Mouse (Mus musculus) stomach, embryonic 14.5 days (tissue): ENCODE data around the gene Zfp92. TPM values are rescaled to one million over a fixed set of nuclear protein-coding genes. Genes with fewer than 3 reads are reported as not detected.

ENCODE experiments used
- ATAC-seq: fragments of 200-750 bp; cut with Nextera tagmentation; 2 replicates; pipeline ENCODE4 v1.8.0; 2017; ENCODE audit warnings: low read depth, moderate TSS enrichment; ENCODE audit not compliant: insufficient number of reproducible peaks, insufficient read depth, low FRiP score
- H3K27ac ChIP-seq: fragments of 300-500 bp; sonication (generic); 2 replicates; pipeline ENCODE4 v1.5.1; 2014; ENCODE audit warnings: mild to moderate bottlenecking, low read length, moderate library complexity, mixed read lengths
- H3K27me3 ChIP-seq: fragments of 300-500 bp; sonication (generic); 2 replicates; pipeline ENCODE4 v1.6.1; 2014; ENCODE audit warnings: low read length, control low read depth, mixed read lengths; ENCODE audit not compliant: control insufficient read depth, insufficient read depth
- H3K36me3 ChIP-seq: fragments of 300-500 bp; sonication (generic); 2 replicates; pipeline ENCODE4 v1.6.1; 2014; ENCODE audit warnings: mild to moderate bottlenecking, control low read depth, low read length, moderate library complexity, mixed read lengths; ENCODE audit not compliant: control insufficient read depth, insufficient read depth
- H3K4me1 ChIP-seq: fragments of 300-500 bp; sonication (generic); 2 replicates; pipeline ENCODE4 v1.6.1; 2014; ENCODE audit warnings: low read length, control low read depth, mixed read lengths; ENCODE audit not compliant: control insufficient read depth, insufficient read depth
- H3K4me2 ChIP-seq: fragments of 300-500 bp; sonication (generic); replicated peaks from 2 replicates; pipeline ENCODE4 v1.6.1; 2014; ENCODE audit warnings: low read depth, low read length, control low read depth
- H3K4me3 ChIP-seq: fragments of 300-500 bp; sonication (generic); 2 replicates; pipeline ENCODE4 v1.5.1; 2014; ENCODE audit warnings: low read depth, low read length, control low read depth
- H3K9ac ChIP-seq: fragments of 300-500 bp; sonication (generic); replicated peaks from 2 replicates; pipeline ENCODE4 v1.6.1; 2014; ENCODE audit warnings: low read depth, mild to moderate bottlenecking, control low read depth, low read length, moderate library complexity, mixed read lengths
- H3K9me3 ChIP-seq: fragments of 300-500 bp; sonication (generic); 2 replicates; pipeline ENCODE4 v1.6.1; 2016; ENCODE audit warnings: low read depth, low read length, control low read depth; ENCODE audit not compliant: control insufficient read depth
- WGBS: fragments of 180-500 bp; shearing (Covaris S2); extraction: QIAGEN DNeasy Blood & Tissue Kit; methylation state at CpG from one replicate; pipeline ENCODE4 v1.1.7; 2014; 5-methylcytosine and 5-hydroxymethylcytosine counted together
- polyA plus RNA-seq: library from polyadenylated mRNA; unstranded; fragments of >200 nt; fragmentation: Nextera tagmentation; extraction: Ambion mirVana; gene quantifications from 2 replicates; pipeline ENCODE4 v1.2.1, GENCODE M21; 2014

Gene Zfp92
- polyA plus RNA-seq, 1 experiment from 2014 or later = 0.09 TPM

- no peak overlapping the region for H3K9ac ChIP-seq
- no peaks in the 10 kb centered on the region for H3K9me3 ChIP-seq
- 84% methylated on average over 2 of the region's 2 CpGs for WGBS
- H3K4me1 ChIP-seq = 0 out of 2 replicates have a peak, but pooled peaks cover 3% of the 10 kb centered on the region
- H3K27me3 ChIP-seq = no peaks in the 10 kb centered on the region
- H3K4me2 ChIP-seq = no peak overlapping the region
- ATAC-seq = no peak
- no peak overlapping the region for H3K27ac ChIP-seq
- H3K4me3 ChIP-seq = no peak overlapping the region
- no peaks in the 10 kb centered on the region for H3K36me3 ChIP-seq
These were observed 66.6 kb downstream of the Zfp92 start for GRCm38 (mm10) chrX:73477500-73477899.

Other genes with a start within 250 kb of the Zfp92 start
- gene Spin2d, start 234.1 kb upstream of the Zfp92 start, polyA plus RNA-seq = not detected in 2 replicates
- 5.5 and 11.3 TPM in 2 replicates for gene Xlr3b, start 218.9 kb upstream of the Zfp92 start, polyA plus RNA-seq
- gene Xlr4b, start 196.8 kb upstream of the Zfp92 start, polyA plus RNA-seq = 0.17 and 1.1 TPM in 2 replicates
- gene F8a, start 182.8 kb upstream of the Zfp92 start, polyA plus RNA-seq = 12.2 and 12.9 TPM in 2 replicates
- gene Xlr4c, start 168.0 kb upstream of the Zfp92 start, polyA plus RNA-seq = not detected in 2 replicates
- not detected in 2 replicates for gene Xlr3c, start 145.7 kb upstream of the Zfp92 start, polyA plus RNA-seq
- 0.16 TPM in 1 of 2 replicates, not detected in the other for gene Xlr5a, start 118.1 kb upstream of the Zfp92 start, polyA plus RNA-seq
- gene Xlr5c, start 118.1 kb upstream of the Zfp92 start, polyA plus RNA-seq = not detected in 2 replicates
- not detected in 2 replicates for gene Gm45015, start 74.3 kb upstream of the Zfp92 start, polyA plus RNA-seq
- gene Zfp275, start 68.5 kb upstream of the Zfp92 start, polyA plus RNA-seq = 17.4 and 21.2 TPM in 2 replicates
- gene Gm18336, start 12.4 kb upstream of the Zfp92 start, polyA plus RNA-seq = not detected in 2 replicates
- gene Trex2, start 24.2 kb downstream of the Zfp92 start, polyA plus RNA-seq = 0.25 TPM in 1 of 2 replicates, not detected in the other
- 50.1 and 57.5 TPM in 2 replicates for gene Haus7, start 47.9 kb downstream of the Zfp92 start, polyA plus RNA-seq
- 95.7 and 104 TPM in 2 replicates for gene Bgn, start 72.5 kb downstream of the Zfp92 start, polyA plus RNA-seq
- 0.36 and 0.38 TPM in 2 replicates for gene Atp2b3, start 92.0 kb downstream of the Zfp92 start, polyA plus RNA-seq
- gene Dusp9, start 228.3 kb downstream of the Zfp92 start, polyA plus RNA-seq = 5.0 and 7.3 TPM in 2 replicates
- 27.0 and 27.7 TPM in 2 replicates for gene Pnck, start 249.0 kb downstream of the Zfp92 start, polyA plus RNA-seq